Mouse (Mus musculus) forebrain, embryonic 16.5 days (tissue): ENCODE data around the gene Dydc2. TPM values are rescaled to one million over a fixed set of nuclear protein-coding genes. Genes with fewer than 3 reads are reported as not detected.

ENCODE experiments used
- ATAC-seq: fragments of 200-750 bp; cut with Nextera tagmentation; 2 replicates; pipeline ENCODE4 v1.8.0; 2017; ENCODE audit warnings: mild to moderate bottlenecking, moderate library complexity
- H3K27ac ChIP-seq: fragments of 300-500 bp; sonication (generic); 2 replicates; pipeline ENCODE4 v1.5.1; 2014; ENCODE audit warnings: low read length, control low read depth
- H3K27me3 ChIP-seq: fragments of 300-500 bp; sonication (generic); replicated peaks from 2 replicates; pipeline ENCODE4 v1.6.1; 2014; ENCODE audit warnings: low read length; ENCODE audit not compliant: control insufficient read depth, insufficient read depth
- H3K36me3 ChIP-seq: fragments of 300-500 bp; sonication (generic); 2 replicates; pipeline ENCODE4 v1.6.1; 2014; ENCODE audit not compliant: control insufficient read depth, insufficient read depth
- H3K4me1 ChIP-seq: fragments of 300-500 bp; sonication (generic); replicated peaks from 2 replicates; pipeline ENCODE4 v1.6.1; 2014; ENCODE audit warnings: low read length; ENCODE audit not compliant: control insufficient read depth, insufficient read depth
- H3K4me2 ChIP-seq: fragments of 300-500 bp; sonication (generic); 2 replicates; pipeline ENCODE4 v1.6.1; 2014; ENCODE audit warnings: mild to moderate bottlenecking, low read length, control low read depth
- H3K4me3 ChIP-seq: fragments of 300-500 bp; sonication (generic); replicated peaks from 2 replicates; pipeline ENCODE4 v1.5.1; 2014; ENCODE audit warnings: mild to moderate bottlenecking, low read length, control low read depth
- H3K9ac ChIP-seq: fragments of 300-500 bp; sonication (generic); replicated peaks from 2 replicates; pipeline ENCODE4 v1.6.1; 2014; ENCODE audit warnings: low read depth, low read length, control low read depth
- H3K9me3 ChIP-seq: fragments of 300-500 bp; sonication (generic); 2 replicates; pipeline ENCODE4 v1.6.1; 2016; ENCODE audit warnings: low read length; ENCODE audit not compliant: control insufficient read depth
- WGBS: fragments of 180-500 bp; shearing (Covaris S2); extraction: QIAGEN DNeasy Blood & Tissue Kit; methylation state at CpG from one replicate; pipeline ENCODE4 v1.1.7; 2014; 5-methylcytosine and 5-hydroxymethylcytosine counted together
- polyA plus RNA-seq: library from polyadenylated mRNA; unstranded; fragments of >200 nt; fragmentation: Nextera tagmentation; extraction: Ambion mirVana; gene quantifications from 2 replicates; pipeline ENCODE4 v1.2.1, GENCODE M21; 2015

Dydc2 gene
- polyA plus RNA-seq, 1 experiment from 2014 or later = 0.53 TPM

DNA sequence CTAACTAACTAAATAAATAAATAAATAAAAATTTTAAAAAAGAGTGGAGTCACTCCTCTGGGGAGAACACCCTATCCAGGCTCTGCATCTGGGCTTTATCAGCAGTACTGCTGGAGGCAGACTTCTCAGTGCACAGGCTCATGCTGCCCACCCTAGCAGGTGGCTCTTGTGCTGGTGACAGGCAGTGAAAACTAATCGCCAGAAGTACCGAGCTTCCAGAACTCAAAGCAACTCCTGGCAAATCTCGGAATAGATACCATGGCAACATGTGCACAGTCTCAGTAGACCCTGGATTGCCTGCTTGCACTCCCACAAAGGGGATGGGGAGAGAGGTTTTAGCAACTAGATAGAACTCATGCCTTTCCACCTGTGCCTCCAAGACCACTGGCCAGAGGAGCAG, 62.1 kb downstream of the Dydc2 start:
- Histone ChIP-seq H3K4me3 (no peak overlapping the region), H3K4me2 (no peak overlapping the region), H3K27ac (no peak overlapping the region), H3K27me3 (no peaks in the 10 kb centered on the region), H3K4me1 (peaks cover 7% of the 10 kb centered on the region), H3K9me3 (no peaks in the 10 kb centered on the region), H3K9ac (no peak overlapping the region), H3K36me3 (no peaks in the 10 kb centered on the region)
- WGBS = 38% methylated on average over 3 of the region's 3 CpGs
- ATAC-seq = no peak

DNA sequence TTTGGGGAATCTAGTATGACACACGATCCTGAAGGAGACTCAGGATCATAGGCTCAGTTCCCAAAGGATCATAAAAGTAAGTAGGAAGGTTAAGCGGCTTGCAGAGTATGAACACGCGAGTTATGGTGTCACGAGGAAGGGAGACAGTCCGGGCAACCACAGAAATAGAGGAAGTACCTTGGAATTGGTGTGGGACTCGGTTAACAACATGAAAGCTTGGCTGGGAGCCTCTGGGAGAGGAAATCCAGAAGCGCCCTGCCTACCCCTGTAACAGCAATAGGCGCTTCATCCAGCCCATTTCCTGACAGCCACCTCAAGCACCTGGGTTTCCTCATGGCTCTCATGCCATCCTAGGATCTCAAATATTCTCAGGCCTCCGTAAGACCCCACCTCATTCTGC, 62.7 kb downstream of the Dydc2 start:
- Histone ChIP-seq H3K36me3 (no peaks in the 10 kb centered on the region), H3K4me3 (no peak overlapping the region), H3K4me1 (peaks cover 7% of the 10 kb centered on the region), H3K9me3 (no peaks in the 10 kb centered on the region), H3K27me3 (no peaks in the 10 kb centered on the region), H3K4me2 (no peak overlapping the region), H3K9ac (no peak overlapping the region), H3K27ac (no peak overlapping the region)
- 94% methylated on average over 10 of the region's 10 CpGs for WGBS
- no peak for ATAC-seq

DNA sequence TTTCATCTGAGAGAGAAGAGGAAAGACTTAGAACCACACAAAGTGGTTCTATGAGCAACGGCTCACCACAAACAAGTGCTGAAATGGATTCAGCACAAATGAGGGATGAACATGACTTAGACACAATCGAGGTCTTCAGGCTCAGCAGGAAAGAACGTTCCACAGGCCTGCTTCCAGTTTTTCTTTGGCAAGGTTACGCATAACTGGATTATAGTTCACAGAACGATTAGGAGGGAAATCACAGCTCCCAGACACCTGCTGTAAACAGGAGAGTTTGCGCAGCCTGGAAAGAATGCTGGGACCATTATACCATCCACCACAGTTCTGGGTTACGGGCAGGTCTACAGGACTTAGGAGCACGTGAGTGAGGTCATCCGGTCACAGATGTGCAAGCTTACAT, 63.3 kb downstream of the Dydc2 start:
- H3K27ac ChIP-seq = no peak overlapping the region
- H3K9ac ChIP-seq = no peak overlapping the region
- peaks cover 7% of the 10 kb centered on the region for H3K4me1 ChIP-seq
- ATAC-seq = no peak
- no peaks in the 10 kb centered on the region for H3K9me3 ChIP-seq
- 80% methylated on average over 9 of the region's 9 CpGs for WGBS
- no peak overlapping the region for H3K4me2 ChIP-seq
- no peak overlapping the region for H3K4me3 ChIP-seq
- no peaks in the 10 kb centered on the region for H3K36me3 ChIP-seq
- no peaks in the 10 kb centered on the region for H3K27me3 ChIP-seq

DNA sequence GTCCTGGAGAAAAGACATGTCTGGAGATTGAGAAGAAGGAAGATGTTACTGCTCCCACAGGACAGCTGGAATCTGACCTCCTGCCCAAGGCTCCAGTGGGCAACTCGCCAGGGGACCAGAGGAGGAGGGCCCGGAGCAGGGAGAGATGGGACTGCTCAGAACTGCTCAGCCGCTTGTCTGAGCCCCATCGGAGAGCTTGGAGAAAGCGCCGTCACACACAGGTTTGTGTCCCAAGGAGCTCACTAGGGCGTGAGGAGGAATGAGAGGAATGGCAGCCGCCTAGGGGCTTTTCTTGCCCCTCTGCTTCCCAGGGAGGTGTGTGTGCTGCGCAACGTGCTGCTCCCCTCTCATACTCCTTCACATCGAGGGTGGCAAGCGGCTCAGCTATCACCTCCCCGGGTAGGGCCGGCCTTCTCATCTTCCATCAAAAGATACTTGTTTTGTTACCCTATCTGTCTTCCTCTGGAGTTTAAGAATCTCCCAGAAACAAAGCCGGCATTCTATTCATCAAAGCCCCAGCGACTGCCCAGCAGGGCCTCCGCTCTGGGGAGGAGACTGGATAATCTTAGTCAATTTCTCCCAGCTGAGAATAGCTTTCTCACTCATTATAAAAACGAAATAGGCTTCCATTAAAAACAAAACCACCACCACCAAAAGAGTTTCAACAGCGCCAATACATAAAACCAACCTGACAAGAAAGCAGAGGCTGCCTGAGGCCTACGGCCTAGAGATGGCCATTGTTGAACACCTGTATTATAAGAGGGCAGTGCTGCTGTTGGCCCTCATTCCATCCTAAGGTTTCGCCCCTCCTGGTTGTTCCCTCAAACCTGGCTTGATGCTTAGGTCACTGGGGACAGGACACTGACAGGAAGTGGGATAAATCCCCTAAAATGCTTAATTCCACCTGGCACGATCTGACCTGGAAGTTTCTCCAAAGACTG, 64.5 kb downstream of the Dydc2 start:
- no peak overlapping the region for H3K4me3 ChIP-seq
- H3K27me3 ChIP-seq = no peaks in the 10 kb centered on the region
- H3K36me3 ChIP-seq = no peaks in the 10 kb centered on the region
- no peaks in the 10 kb centered on the region for H3K9me3 ChIP-seq
- H3K4me2 ChIP-seq = peak overlapping the region; percentile 12
- peak overlapping the region; percentile 38 for H3K9ac ChIP-seq
- peak; percentile 22; the same call in 1 of the 2 replicates for ATAC-seq
- H3K27ac ChIP-seq = no peak overlapping the region
- WGBS = 9% methylated on average over 22 of the region's 22 CpGs
- peaks cover 7% of the 10 kb centered on the region for H3K4me1 ChIP-seq

DNA sequence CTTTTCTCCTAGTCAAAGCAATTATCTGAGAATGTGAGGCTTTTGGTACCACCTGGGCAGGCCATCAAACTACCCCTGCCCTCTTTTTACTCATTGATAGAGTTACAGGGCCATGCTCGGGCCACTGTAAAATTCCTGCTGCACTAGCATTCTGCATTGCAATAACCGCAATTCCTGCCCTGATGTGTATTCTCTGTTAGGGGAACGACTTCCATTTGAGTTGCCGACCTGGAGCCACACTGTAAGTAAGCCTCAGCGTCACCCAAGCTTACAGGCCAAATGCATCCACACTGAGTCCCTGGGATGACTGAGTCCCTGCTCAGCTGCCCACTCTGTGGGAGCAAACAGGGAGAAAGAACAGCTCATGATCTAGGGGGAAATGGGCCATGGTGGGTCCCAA, 67.4 kb downstream of the Dydc2 start:
- Histone ChIP-seq H3K36me3 (peaks cover 3% of the 10 kb centered on the region), H3K4me3 (no peak overlapping the region), H3K4me2 (no peak overlapping the region), H3K27me3 (no peaks in the 10 kb centered on the region), H3K4me1 (peaks cover 7% of the 10 kb centered on the region), H3K27ac (no peak overlapping the region), H3K9me3 (no peaks in the 10 kb centered on the region), H3K9ac (no peak overlapping the region)
- WGBS = 90% methylated on average over 5 of the region's 5 CpGs
- no peak for ATAC-seq

DNA sequence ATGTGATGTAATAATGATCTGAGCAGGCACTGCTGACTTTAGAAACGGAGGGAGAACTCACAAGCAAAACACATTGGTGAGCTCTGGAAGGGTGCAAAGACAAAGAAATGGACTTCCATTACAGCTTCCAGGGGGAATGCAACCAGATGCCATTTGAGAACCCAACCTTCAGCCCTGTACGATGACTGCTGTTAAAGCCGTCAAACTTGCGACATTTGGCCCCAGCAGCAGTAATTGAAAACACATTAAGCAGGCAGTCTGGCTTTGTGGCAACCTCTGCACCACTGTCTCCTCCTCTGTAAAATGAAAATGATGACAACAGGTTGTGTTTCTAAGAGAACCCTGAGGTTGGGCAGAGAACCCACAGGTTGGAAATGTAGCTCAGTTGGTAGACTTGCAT, 68.2 kb downstream of the Dydc2 start:
- no peak for ATAC-seq
- 83% methylated on average over 4 of the region's 4 CpGs for WGBS
- no peaks in the 10 kb centered on the region for H3K9me3 ChIP-seq
- no peak overlapping the region for H3K4me2 ChIP-seq
- H3K27me3 ChIP-seq = no peaks in the 10 kb centered on the region
- H3K4me3 ChIP-seq = no peak overlapping the region
- H3K27ac ChIP-seq = no peak overlapping the region
- H3K36me3 ChIP-seq = peaks cover 3% of the 10 kb centered on the region
- peaks cover 7% of the 10 kb centered on the region for H3K4me1 ChIP-seq
- H3K9ac ChIP-seq = no peak overlapping the region

DNA sequence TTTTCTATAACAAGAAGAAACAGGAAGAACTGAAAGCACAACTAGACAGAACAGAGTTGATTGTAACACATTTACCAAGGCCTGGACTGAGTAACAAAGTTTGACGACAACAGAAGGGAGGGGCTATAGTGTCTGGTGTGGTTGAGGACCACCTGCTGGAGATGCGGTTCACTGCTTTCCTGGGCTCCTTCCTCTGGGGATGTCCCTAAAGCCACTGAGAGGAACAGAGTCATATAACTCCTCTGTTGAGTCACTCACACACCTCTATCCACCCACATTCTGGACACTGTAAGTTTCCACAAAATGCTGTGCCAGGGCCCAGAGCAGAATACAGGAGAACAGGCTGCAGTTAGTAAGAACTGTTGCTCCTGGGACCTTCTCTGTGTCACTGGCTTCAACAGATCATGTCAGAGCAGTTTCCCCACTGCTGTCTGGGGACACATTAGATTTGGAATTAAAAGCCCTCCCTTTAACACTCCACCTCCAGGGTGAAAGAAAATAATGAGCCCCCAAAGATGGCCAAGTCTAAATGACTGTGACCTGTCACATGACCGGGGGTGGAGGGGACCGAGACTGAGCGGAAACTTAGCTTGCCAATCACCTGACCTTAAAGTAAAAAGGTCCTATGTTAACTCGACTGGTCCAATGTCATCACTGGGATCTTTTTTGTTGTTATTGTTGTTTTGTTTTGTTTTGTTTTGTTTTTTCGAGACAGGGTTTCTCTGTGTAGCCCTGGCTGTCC, 68.9 kb downstream of the Dydc2 start:
- 87% methylated on average over 7 of the region's 7 CpGs for WGBS
- no peak overlapping the region for H3K9ac ChIP-seq
- H3K9me3 ChIP-seq = no peaks in the 10 kb centered on the region
- H3K4me3 ChIP-seq = no peak overlapping the region
- no peak overlapping the region for H3K27ac ChIP-seq
- no peak overlapping the region for H3K4me2 ChIP-seq
- H3K36me3 ChIP-seq = peaks cover 3% of the 10 kb centered on the region
- H3K4me1 ChIP-seq = peaks cover 7% of the 10 kb centered on the region
- ATAC-seq = no peak
- H3K27me3 ChIP-seq = no peaks in the 10 kb centered on the region

Other genes with a start within 250 kb of the Dydc2 start
- 1.2 and 1.7 TPM in 2 replicates for gene Sh2d4b, start 175.9 kb downstream of the Dydc2 start, polyA plus RNA-seq
- gene Tspan14, start 102.4 kb downstream of the Dydc2 start, polyA plus RNA-seq = 90.0 and 102 TPM in 2 replicates
- 71.5 and 85.2 TPM in 2 replicates for gene Fam213a, start 55.4 kb downstream of the Dydc2 start, polyA plus RNA-seq
- not detected in 2 replicates for gene Dydc1, start 3.7 kb upstream of the Dydc2 start, polyA plus RNA-seq
- not detected in 2 replicates for gene Mat1a, start 35.8 kb upstream of the Dydc2 start, polyA plus RNA-seq
- not detected in 2 replicates for gene Sftpa1, start 62.6 kb upstream of the Dydc2 start, polyA plus RNA-seq
- gene Mbl1, start 82.2 kb upstream of the Dydc2 start, polyA plus RNA-seq = not detected in 2 replicates
- not detected in 2 replicates for gene Sftpd, start 115.9 kb upstream of the Dydc2 start, polyA plus RNA-seq
- 0.23 TPM in 1 of 2 replicates, not detected in the other for gene Gm2832, start 209.6 kb upstream of the Dydc2 start, polyA plus RNA-seq